Mouse (Mus musculus): ENCODE data around the gene Errfi1. TPM values are rescaled to one million over a fixed set of nuclear protein-coding genes. Genes with fewer than 3 reads are reported as not detected.

Gene Errfi1
- total RNA-seq, 4 experiments from 2014 or later = 17.9 to 44.0 (median 29.8) TPM

DNA sequence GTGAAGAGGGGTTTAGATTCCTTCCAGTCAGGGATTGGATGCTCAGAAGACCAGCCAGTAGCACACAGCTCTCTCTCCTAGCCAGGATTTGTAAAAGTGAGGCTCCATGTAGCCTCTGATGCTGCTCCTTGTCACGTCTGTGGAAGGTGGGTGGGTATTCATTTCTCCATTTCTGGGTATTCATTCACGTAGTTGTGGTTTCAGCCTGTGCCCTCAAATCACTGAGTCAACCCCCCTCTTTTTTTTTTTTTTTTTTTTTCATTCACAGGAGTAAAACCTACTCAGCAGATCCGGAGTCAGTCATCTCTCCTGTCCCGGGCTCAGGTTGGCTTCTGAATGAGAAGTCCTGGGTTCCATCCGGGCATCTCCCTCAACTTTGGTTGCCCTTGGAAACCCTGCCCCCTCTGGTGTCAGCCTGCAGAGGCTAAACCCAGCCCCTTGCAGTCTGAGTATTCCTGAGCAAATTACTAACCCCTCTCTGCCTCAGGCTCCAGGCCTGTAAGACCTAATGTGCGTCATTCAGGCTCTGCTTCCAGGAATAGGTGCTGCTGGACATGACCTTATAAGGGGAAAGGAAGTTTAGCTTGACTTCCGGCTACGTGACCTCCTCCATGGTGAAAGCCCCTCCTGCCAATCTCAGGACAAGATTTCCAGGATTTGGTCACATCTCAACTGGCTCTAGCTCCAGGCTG is 63.8 kb downstream of the Errfi1 start:
- no peak for DNase-seq

Other genes with a start within 250 kb of the Errfi1 start
- 1 to 10 TPM in 3 of 4 experiments, under 1 TPM in 1; 0.70 to 1.4 (median 1.2) TPM for gene Slc45a1, start 201.7 kb upstream of the Errfi1 start, total RNA-seq (2022)
- 100 to 1,000 TPM; 239 to 338 (median 269) TPM for gene Park7, start 60.5 kb downstream of the Errfi1 start, total RNA-seq (2022)
- gene Tnfrsf9, start 60.6 kb downstream of the Errfi1 start, total RNA-seq (2022) = under 1 TPM in 3 of 4 experiments, not detected in 1; 0.27 to 0.43 (median 0.28) TPM
- not detected for gene Uts2, start 143.2 kb downstream of the Errfi1 start, total RNA-seq (2022)
- 10 to 100 TPM; 20.3 to 52.9 (median 30.9) TPM for gene Per3, start 190.7 kb downstream of the Errfi1 start, total RNA-seq (2022)
- 10 to 100 TPM; 57.3 to 70.2 (median 63.4) TPM for gene Vamp3, start 204.0 kb downstream of the Errfi1 start, total RNA-seq (2022)
- gene Gm13090, start 235.7 kb downstream of the Errfi1 start, total RNA-seq (2022) = not detected

All from adrenal gland, adult 8-10 months (tissue).